9 mouse cellular contexts compared by ENCODE assay signal in genomic region chr11:120220963-120221827, GRCm38 (mm10). TPM values are rescaled to one million over a fixed set of nuclear protein-coding genes. Genes with fewer than 3 reads are reported as not detected.
DNase-seq lines count a peak whose midpoint lies in the region; ATAC-seq and TF ChIP-seq lines count a peak whose summit lies in the region.
"Had no signal": no experiment of that assay in that cellular context is flagged by ENCODE, and none has a peak within 500 bp of the region (broad histone marks: within the 10 kb centered on the region; RNA-seq: fewer than 3 reads in every experiment).

No protein-coding gene starts in this region.

- TF ChIP-seq POLR2A in kidney, adult 2 months (IDR thresholded peaks at IDR 0.05; ENCODE audit: low read depth, low read length): no peak

- peak; percentile 6 for DNase-seq in cerebellum, adult 11 months
- no peak for DNase-seq in cerebellum, postnatal 4 days (ENCODE audit: low spot score in 2 of 2)
- DNase-seq in kidney, adult 2 months: peak; percentile 1
- no peak for DNase-seq in kidney, adult 8-10 months
- DNase-seq in embryonic facial prominence, embryonic 10.5 days (ENCODE audit: low spot score): no peak
- DNase-seq in limb, embryonic 10.5 days (ENCODE audit: low spot score): no peak
- DNase-seq: cerebellum, postnatal 25 days had no signal

- no peak for TF ChIP-seq CTCF in kidney, adult 2 months (conservative IDR thresholded peaks at IDR 0.05; ENCODE audit: insufficient read depth, insufficient read length, low read depth, low read length)

- ATAC-seq in erythroblast, adult 5-6 weeks (replicated peaks; ENCODE audit: low FRiP score, poor library complexity, severe bottlenecking): no peak
- ATAC-seq in frontal cortex, adult (ENCODE audit: low TSS enrichment): no peak

- no peak overlapping the region for H3K27ac ChIP-seq in kidney, adult 2 months (ENCODE audit: insufficient read depth, low read depth, low read length)
- peak overlapping the region; percentile 49 for H3K27ac ChIP-seq in embryonic facial prominence, embryonic 10.5 days (replicated peaks)
- peak overlapping the region; percentile 76 for H3K27ac ChIP-seq in limb, embryonic 10.5 days

- 65% methylated on average over 12 of the region's 12 CpGs for WGBS in kidney, adult 2 months
- 54% methylated on average over 12 of the region's 12 CpGs for WGBS in embryonic facial prominence, embryonic 10.5 days
- 61% methylated on average over 12 of the region's 12 CpGs for WGBS in limb, embryonic 10.5 days

- H3K4me1 ChIP-seq in kidney, adult 2 months (ENCODE audit: control insufficient read depth, insufficient read depth, low read length): peaks cover 28% of the 10 kb centered on the region
- peaks cover 99% of the 10 kb centered on the region for H3K4me1 ChIP-seq in embryonic facial prominence, embryonic 10.5 days
- peaks cover 90% of the 10 kb centered on the region for H3K4me1 ChIP-seq in limb, embryonic 10.5 days

- H3K9me3 ChIP-seq in embryonic facial prominence, embryonic 10.5 days: no peaks in the 10 kb centered on the region
- H3K9me3 ChIP-seq in limb, embryonic 10.5 days (replicated peaks): no peaks in the 10 kb centered on the region

- no peak overlapping the region for H3K4me3 ChIP-seq in kidney, adult 2 months (ENCODE audit: insufficient read depth, low read depth, low read length)
- H3K4me3 ChIP-seq in embryonic facial prominence, embryonic 10.5 days: peak overlapping the region; percentile 6; the same call in 1 of the 2 replicates
- 0 out of 2 replicates have a peak overlapping the region, but pooled peaks have one; percentile 6 for H3K4me3 ChIP-seq in limb, embryonic 10.5 days

- no peaks in the 10 kb centered on the region for H3K36me3 ChIP-seq in kidney, adult 2 months (ENCODE audit: control insufficient read depth, insufficient read depth, low read length)
- H3K36me3 ChIP-seq in embryonic facial prominence, embryonic 10.5 days (replicated peaks): no peaks in the 10 kb centered on the region; the same call in 1 of the 2 replicates
- no peaks in the 10 kb centered on the region for H3K36me3 ChIP-seq in limb, embryonic 10.5 days

- H3K27me3 ChIP-seq in kidney, adult 2 months (replicated peaks; ENCODE audit: control insufficient read depth, insufficient read depth, low read length): no peaks in the 10 kb centered on the region
- H3K27me3 ChIP-seq in embryonic facial prominence, embryonic 10.5 days (replicated peaks; ENCODE audit: low read depth, poor library complexity, severe bottlenecking): 0 out of 2 replicates have a peak, but pooled peaks cover 10% of the 10 kb centered on the region
- H3K27me3 ChIP-seq in limb, embryonic 10.5 days (ENCODE audit: low read depth, poor library complexity, severe bottlenecking): no peaks in the 10 kb centered on the region

RNA-seq across cellular contexts. Expression of gene Bahcc1, which starts 11.6 kb away (rescaled TPM):
- polyA plus RNA-seq in kidney, adult 2 months (2012; rRNA removed): 8.0 and 9.2 TPM in 2 replicates
- polyA plus RNA-seq in embryonic facial prominence, embryonic 10.5 days (2016; fragmentation: Nextera tagmentation; extraction: Ambion mirVana): 18.0 and 18.4 TPM in 2 replicates
- polyA plus RNA-seq in limb, embryonic 10.5 days (2016; fragmentation: Nextera tagmentation; extraction: Ambion mirVana): 19.9 and 20.3 TPM in 2 replicates
- 2.1 and 3.3 TPM in 2 replicates for total RNA-seq in erythroblast, adult 5-6 weeks (2015; ENCODE audit: low replicate concordance)
- total RNA-seq in erythroblast, adult 5-6 weeks (2017; ENCODE audit: low replicate concordance): 0.84 and 2.0 TPM in 2 replicates

Comparison
In these comparisons a context has a peak if more than half of its experiments do, and no peak if none do; other contexts are left out.
1. DNase-seq: peak in cerebellum, adult 11 months (single experiment) and kidney, adult 2 months (single experiment); none in cerebellum, postnatal 4 days (0 of 2), kidney, adult 8-10 months (0 of 2), embryonic facial prominence, embryonic 10.5 days (single experiment) and limb, embryonic 10.5 days (single experiment).